Mouse (Mus musculus): ENCODE results near the gene Hist1h3b.
"Not testable (repeated sequence)": the region's sequence is repeated elsewhere in the genome, so short reads cannot be mapped to it uniquely, and the experiment has no call there.

The Hist1h3b gene

DNA sequence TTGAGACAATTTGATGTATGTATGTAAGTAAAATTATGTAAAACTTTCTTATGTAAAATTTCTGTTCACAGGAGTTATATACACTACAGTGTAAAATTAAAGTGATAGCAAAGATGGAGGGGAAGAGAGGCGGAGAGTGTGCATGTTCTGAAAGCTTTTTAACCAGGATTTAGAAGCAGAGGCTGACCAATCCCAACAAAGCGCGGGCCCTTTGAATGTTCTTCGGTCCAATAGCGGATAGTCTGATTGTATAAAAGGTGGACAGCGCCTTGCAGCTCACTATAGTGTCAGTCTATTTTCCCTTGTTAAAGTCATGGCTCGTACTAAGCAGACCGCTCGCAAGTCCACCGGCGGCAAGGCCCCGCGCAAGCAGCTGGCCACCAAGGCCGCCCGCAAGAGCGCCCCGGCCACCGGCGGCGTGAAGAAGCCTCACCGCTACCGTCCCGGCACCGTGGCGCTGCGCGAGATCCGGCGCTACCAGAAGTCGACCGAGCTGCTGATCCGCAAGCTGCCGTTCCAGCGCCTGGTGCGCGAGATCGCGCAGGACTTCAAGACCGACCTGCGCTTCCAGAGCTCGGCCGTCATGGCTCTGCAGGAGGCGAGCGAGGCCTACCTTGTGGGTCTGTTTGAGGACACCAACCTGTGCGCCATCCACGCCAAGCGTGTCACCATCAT, at the start of gene Hist1h3b:
Hist1h3b (plus strand) TSS at position 201 of the 675 bp plus-strand sequence.
- DNase-seq (ENCODE audit: low spot score in 2 of 2): peak; percentile 92 to 98

GRCm38 (mm10) chr13:23702801-23703200, 49.3 kb upstream of the Hist1h3b start:
- not testable (repeated sequence) for DNase-seq (ENCODE audit: low spot score in 2 of 2)

DNA sequence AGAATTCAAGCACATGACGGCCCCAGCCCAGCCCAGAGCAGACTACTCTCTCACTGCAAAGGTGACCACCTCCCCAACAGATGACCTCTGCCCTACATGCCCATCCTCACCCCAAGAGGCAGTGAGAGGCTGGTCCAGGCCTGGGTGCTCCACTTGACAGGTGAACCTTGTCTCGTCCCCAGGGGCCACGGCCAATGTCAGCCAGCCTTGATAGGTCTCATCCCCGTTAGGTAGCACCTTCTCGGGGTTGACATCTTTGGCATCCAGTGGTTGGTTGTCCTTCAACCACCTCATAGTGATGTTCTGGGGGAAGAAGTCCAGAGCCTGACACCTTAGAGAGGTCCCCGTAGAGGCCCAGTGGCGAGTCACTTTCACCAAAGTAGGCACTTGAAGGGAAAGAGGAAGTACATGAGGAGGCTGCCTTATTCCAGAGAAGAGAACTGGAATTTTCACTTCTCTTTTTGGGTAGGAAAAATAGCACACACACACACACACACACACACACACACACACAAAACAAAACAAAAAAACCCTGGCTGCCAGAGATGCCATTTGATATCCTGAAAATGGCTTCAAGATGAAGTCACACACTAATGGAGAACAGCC, 46.2 kb upstream of the Hist1h3b start:
- no peak for DNase-seq (ENCODE audit: low spot score in 2 of 2)

DNA sequence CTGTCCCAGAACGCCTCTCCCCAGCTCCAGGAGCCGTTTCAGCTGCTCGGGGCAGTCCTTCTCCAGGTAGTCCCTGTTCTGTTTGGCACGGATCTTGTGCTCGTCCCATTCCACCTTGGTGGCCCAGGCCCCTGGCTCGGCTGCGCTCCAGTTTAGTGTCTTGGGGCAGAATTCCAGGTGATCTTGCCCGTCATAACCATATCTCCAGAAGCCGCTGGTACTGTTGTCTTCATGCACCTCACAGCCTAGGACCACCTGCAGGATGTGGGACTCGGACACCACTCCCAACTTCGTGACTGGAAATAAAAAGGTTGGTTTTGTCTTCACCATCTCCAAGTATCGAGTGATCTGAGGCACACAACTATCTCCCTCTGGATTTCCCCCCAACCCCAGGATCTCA, 45.3 kb upstream of the Hist1h3b start:
- no peak for DNase-seq (ENCODE audit: low spot score in 2 of 2)

DNA sequence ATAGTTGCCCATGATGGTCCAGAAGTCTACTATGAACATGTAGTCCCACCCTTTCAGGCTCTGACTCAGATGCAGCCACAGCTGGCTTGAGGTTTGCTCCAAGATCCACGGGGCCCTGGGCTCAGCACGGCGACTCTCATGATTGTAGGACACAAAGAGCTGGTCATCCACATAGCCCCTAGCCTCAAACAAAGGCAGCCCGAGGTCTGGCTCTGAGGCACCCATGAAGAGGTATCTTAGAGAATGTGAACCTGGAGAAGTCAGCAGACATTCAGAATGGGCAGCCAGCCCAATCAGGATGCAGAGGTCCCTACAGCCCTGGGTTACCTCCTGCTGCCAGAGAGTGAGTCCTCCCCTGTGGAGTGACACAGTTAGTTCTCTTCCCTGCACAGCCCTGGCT, 44.0 kb upstream of the Hist1h3b start:
- no peak for DNase-seq (ENCODE audit: low spot score in 2 of 2)

- no peak for DNase-seq (ENCODE audit: low spot score in 2 of 2)
These were observed 43.4 kb upstream of the Hist1h3b start for GRCm38 (mm10) chr13:23708654-23709053.

GRCm38 (mm10) chr13:23709714-23710373, 42.2 kb upstream of the Hist1h3b start:
- DNase-seq (ENCODE audit: low spot score in 2 of 2): no peak

DNA sequence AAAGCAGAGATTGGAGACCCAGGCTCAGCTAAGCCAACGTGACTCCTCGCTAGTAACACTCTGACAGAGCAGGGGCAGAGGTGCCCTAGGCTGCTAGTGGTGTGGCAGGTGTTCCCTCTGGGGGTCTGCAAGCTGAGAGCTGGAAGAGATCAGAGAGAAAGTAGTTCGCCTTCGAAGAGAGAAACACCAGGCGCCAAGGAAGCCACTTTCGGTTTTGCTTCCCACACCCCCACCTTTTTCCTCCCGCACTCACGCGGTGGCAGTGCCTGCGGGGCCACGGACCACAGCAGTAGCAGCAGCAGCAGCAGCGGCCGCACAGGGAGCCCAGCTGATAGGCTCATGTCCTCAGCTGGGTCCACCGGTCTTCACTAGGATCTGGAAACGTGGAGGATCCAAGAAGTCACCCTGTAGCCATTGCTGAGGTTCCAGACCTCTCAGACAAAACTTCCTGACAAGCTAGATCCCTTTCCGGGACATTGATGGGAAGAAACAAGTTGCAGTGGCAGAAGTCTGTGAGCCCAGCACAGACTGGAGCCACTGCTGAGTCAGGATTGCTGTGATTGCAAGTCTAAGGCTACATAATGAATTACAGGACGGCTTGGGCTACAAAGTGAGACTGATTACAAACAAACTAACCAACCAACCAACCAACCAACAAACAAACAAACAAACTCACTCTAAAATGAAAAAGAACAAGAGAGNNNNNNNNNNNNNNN, 41.5 kb upstream of the Hist1h3b start, which contains the start of gene Hfe:
Hfe (minus strand) TSS at position 481 of the 716 bp plus-strand sequence.
- no peak for DNase-seq (ENCODE audit: low spot score in 2 of 2)

- no peak for DNase-seq (ENCODE audit: low spot score in 2 of 2)
These were observed 35.6 kb upstream of the Hist1h3b start for GRCm38 (mm10) chr13:23716261-23717042.

DNA sequence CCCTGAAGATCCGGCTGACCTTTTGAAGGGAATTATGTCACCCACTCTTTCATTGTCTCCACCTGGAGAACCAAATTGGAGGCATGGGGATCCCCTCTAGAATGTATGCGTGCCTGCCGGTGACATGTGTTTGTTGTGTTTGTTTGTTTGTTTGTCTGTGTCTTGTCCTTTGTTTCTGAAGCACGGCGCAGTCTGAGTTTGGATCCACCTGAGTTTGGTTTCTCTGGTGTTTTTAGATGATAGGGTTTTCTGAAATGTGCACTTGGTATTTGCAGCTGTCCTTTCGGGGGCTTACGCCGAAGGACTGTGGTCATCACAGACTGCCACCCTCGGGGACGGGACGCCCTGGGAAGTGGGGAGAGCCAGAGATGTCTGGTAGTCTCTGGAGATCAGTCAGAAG, 34.9 kb upstream of the Hist1h3b start:
- no peak for DNase-seq (ENCODE audit: low spot score in 2 of 2)

DNA sequence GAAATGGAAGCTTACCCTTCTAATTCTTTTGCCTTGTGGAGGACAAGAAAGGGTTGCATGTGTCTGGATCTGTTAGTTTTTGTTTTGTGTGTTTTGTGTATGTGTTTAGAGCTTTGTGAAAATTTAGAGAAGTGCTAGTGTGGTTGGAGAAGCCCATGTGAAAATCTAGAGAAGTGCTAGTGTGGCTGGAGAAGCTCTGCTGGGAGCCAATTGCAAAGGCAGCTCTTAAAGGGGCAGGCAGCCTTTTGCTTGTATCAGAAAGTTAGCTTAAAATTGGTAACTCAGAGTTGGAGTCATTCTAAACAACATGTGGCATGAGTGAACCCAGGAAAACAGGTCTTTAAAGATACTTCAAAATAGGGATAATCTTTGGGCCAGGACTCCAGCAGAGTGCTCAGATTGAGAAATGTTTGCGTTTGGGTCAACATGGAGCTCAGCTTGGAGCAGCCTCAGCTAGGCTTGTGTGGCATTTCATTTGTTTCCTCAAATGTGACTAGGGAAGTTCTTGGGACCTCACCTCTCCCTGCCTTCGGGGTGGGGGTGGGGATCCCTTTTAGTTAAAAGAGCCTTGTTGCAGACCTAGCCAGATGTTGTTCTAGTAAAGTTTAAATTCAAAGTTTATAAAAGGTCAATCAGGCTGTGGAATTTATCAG, 34.3 kb upstream of the Hist1h3b start:
- not testable (repeated sequence) for DNase-seq (ENCODE audit: low spot score in 2 of 2)

GRCm38 (mm10) chr13:23724239-23724638, 27.8 kb upstream of the Hist1h3b start:
- no peak for DNase-seq (ENCODE audit: low spot score in 2 of 2)

DNA sequence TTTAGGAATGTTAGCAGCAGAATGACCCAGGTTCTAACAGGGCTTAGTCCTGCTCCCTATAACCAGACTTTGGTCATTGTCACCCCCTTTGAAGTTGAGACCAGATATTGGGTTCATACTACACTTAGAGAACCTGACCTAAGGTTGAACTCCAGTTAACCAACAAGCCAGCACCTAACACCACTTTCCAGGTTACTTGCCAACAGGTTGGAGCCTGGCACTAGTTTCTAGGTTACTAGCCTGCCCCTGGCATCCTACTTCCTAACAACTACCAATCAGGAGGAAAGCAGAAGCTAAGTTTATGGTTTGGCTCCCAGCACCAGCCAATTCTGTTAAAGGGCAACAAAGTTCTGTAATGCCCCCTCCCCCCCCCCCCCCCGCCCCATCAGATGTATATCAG, 26.9 kb upstream of the Hist1h3b start:
- DNase-seq (ENCODE audit: low spot score in 2 of 2): no peak

- no peak for DNase-seq (ENCODE audit: low spot score in 2 of 2)
These were observed 23.4 kb upstream of the Hist1h3b start for GRCm38 (mm10) chr13:23728472-23729191.

GRCm38 (mm10) chr13:23729192-23729525, 22.9 kb upstream of the Hist1h3b start:
- DNase-seq (ENCODE audit: low spot score in 2 of 2): no peak

DNA sequence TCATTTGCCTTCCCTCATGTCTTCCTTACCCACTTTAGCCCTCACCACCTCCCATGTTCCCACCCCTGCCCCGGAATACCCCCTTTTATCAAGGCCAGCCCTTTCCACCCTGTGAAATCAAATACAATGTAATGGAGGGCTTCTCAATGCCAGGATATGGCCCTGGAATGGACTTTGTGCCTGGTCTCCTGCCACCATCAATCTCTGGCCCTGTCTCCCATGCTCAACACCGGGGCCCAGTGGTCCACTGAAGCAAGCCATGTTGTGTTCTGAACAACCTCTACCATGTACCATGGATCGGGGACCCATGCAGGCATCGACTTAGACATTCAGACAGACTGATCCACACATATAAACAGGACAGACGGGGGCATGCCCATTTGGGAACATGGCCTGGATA, 22.4 kb upstream of the Hist1h3b start:
- no peak for DNase-seq (ENCODE audit: low spot score in 2 of 2)

DNA sequence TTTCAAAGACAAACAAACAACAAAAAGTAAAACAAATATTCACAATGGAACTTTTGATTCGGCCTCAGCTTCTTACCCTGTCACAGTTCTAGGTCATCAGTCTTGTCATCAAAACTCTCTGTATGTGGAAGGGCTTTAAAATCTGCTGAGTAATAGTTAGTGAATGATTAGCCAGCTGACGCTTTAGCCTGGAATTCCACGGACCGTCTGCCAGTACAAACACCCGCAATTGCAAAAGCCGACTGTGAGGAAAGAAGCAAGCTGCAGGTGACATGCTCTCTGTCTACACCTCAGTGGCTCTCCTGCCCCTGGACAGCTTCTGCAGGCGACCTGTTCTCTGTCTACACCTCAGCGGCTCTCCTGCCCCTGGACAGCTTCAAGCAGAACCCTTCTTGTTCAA, 21.6 kb upstream of the Hist1h3b start:
- DNase-seq (ENCODE audit: low spot score in 2 of 2): no peak

DNA sequence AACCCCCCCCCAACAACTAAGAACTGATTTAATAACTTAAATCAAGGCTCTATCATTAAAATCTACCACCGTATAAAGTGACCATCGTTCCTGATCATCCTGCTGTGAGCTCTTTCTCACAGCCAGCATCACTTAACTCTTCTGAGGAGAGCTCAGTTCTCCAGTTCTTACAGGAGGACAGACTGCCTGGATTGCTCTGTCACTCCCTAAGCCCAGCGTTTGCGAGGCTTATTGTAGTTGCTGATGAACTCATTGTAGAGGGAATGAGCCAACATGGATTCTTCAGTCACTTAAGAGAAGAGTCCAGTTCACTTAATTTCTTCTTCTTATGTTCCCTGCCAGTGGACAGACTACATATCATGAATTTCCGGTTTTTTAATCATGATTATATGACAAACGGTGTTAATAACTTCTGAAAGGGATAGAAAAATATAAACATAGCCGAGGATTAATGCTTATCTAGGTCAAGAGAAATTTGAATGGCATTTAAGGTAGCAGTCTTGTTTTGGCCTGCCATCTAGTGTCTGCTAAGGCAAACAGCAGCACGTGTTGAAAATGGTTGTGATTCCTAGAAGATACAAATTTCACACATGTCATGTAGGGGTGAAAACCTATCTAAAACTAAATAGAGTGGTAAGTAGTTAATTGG, 19.8 kb upstream of the Hist1h3b start:
- DNase-seq (ENCODE audit: low spot score in 2 of 2): no peak

DNA sequence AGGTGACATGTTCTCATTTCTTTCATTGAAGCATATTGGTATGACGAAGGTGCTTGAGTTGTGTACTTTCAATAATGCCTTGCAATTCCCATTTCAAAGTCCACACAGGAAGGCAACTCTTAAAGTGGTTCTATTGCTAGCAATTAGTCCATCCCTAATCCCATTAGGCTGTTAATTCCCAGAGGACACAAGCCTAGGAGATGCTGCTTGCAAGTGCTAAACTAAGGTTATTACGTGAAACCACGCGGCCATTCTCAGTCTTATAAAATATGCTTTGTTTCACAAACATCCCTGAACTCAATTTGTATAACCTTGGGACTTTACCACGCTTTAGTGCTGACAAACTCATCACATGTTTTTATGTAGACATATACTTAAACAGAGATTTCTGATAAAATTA, 15.0 kb upstream of the Hist1h3b start:
- no peak for DNase-seq (ENCODE audit: low spot score in 2 of 2)

DNA sequence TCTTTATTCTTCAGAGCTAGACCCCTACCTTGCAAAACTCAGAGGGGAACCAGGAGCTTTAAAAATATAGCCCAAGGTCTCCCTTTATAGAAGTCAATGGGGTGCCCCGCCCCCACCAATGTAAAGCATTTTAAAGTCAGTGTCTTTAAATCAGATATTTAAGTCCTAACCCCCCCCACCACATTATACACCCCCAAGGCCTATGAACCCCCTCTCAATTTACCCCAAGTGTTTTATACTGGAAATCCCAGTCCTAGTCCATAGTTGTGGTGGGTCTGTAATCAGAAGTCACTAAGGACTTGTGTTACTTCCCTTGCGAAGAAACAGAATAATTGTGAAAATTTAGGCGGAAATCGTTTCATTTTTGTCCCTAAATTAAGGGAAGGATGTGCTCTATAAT, 14.0 kb upstream of the Hist1h3b start:
- DNase-seq (ENCODE audit: low spot score in 2 of 2): no peak

Measured in frontal cortex, postnatal 25 days (tissue).